Mouse (Mus musculus) heart, postnatal 4 days (tissue): ENCODE measurements at regions not wholly inside any gene's neighbourhood (a gene's known extent, or its start where the extent isn't known, plus 50 kb on each side); places are given as distances from the start of the nearest gene placed in this dataset.
A peak's percentile ranks its signal among the peaks of the same experiment; 100 is the strongest.

Experiments used
- DNase-seq: peaks from one replicate; pipeline ENCODE4 v3.0.0; 2021

DNA sequence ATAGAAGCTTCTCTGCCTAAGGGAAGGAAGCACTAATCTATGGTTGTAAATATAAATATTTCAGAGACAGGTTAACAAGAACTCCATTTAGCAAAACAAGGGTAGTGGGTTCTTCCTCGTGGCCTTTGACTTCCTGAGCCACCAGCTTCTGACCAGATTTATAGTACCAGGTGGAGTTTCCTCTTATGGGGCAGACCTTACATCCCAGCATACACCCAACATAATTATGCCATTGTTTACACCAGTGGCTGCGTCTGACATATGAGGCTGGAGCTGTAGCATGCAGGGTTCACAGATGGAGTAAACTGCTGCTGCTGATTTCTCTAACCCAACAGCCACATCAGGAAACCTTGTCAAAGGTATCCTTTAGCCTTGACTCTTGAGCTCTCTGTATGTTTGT is 75.5 kb downstream of the Trib2 start:
- DNase-seq: no peak

GRCm38 (mm10) chr12:15738989-15739388 is 77.7 kb downstream of the Trib2 start:
- DNase-seq: peak; percentile 32

- peak; percentile 51 for DNase-seq
These were observed 85.5 kb downstream of the Trib2 start for GRCm38 (mm10) chr12:15731261-15731660.

GRCm38 (mm10) chr12:15729696-15730095 is 87.0 kb downstream of the Trib2 start:
- DNase-seq: peak; percentile 40

GRCm38 (mm10) chr12:15723529-15723928 is 93.2 kb downstream of the Trib2 start:
- DNase-seq: no peak

DNA sequence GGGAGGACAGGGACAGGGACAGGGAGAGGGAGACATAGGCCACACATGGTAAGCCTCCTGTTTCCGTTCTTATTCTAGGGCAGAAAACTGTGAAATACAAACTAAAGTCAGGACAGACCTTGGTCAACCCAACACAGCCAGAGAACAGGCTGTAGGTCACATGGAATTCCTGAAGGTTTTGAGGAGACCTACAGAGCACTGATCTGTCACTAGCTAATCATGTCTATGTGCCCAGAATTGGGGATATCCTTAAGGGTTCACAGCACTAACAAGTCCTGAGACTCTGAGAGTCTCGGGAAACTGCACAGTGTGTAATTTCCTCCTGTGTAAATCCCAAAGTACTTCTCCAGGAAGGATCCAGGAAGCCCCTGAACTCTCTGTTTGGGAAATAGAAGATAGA is 94.6 kb downstream of the Trib2 start:
- no peak for DNase-seq

GRCm38 (mm10) chr12:15720171-15720570 is 96.6 kb downstream of the Trib2 start:
- DNase-seq: no peak

- peak; percentile 24 for DNase-seq
These were observed 97.9 kb downstream of the Trib2 start for GRCm38 (mm10) chr12:15718827-15719226.

DNA sequence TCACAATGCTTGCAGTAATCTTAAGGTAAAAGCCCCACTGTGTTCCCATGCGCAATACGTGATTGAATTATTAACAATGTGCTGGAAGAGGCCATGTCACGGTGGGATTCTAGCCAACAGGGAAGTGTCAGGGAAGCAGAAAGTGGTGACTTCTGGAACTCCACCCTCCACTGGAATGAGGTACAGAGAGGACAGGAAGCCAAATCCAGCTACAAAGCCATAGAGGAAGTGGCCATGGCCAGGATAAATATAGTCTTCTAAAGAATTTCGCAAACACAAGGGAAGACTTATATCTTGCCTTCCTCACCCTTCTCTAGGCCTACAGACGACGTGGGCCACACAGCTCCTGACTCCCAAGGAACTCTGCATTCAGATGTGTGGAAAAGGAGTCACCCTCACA is 98.7 kb downstream of the Trib2 start:
- DNase-seq: peak; percentile 68

DNA sequence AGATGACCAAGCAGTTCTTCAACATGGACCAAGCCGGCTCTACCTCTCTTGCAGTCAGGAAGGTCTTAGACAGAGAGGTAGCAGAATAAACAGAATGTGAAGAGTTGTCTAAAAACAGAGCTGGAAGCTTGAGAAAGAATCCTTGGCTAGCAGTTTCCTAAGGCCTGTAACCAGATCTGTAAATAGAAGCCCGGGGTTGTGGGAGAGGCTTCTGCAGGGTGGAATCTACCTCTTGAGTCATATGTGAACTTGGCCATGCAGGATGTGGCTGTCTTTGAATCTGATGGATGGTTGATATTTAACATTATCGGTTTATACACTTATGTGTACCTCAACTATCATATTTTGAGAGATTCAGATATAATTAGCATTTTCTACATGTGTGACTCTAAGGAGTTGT is 99.4 kb downstream of the Trib2 start:
- no peak for DNase-seq

GRCm38 (mm10) chr12:15713623-15714022 is 103.1 kb downstream of the Trib2 start:
- no peak for DNase-seq

DNA sequence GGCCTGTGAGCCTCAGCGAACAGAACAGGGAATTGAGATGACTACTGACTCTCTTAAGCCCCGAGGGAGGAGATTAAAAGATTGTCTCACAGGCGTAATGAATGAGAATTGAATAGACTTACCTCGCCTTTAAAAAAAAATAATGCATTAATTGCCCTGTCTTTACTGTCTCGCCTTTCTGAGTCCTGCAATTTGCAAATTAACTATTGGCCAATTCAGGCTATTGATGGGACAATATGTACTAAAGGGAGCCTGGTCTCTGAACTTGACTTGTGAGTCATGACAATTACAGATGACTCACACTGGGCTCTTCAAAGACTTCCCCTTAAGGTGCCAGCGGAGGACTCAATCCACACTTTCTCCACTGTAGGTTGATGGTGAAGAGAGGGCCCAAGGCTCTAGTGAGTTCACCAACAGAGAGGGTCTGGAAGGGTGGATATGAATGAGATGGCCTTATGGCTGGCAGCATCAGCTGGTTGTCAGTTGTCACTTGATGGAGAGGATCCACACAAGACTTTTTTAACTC is 109.1 kb downstream of the Trib2 start:
- DNase-seq: no peak

DNA sequence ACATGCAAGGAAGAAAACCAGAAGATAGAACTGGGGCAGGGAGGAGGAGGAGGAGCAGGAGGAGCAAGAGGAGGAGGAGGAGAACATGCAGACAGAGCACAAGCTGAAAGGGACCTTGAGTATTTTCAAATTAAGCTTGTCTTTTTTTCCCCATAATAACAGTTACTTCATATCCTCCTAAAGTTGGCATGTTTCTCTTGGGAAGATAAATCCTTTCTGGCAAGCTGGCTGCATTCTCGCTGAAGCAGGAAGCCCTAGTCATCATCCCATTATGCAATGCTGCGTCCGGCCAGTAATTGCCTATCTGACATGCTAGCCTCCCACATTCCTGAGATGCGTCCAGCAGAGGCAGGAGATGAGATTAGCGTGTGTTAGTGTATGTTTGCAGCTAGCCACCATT is 112.3 kb downstream of the Trib2 start:
- DNase-seq: peak; percentile 77

DNA sequence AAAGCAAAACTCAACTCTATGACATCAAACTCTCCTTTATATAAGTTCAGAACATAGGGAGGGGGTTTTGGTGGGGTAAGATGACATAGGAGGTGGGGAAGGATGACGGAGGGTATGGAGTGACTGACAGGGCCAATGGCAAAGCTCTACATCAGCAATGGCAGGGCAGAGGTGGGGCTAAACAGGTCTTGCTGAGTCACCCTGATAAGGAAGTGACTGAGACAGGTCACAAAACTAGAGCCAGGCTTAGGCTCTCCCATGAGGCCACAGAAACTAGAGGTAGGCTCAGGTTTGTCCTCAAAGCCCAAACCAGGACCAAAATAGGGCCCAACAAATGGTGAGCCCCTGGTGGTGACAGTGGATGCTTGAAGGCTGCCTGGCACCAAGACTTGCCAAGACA is 114.6 kb downstream of the Trib2 start:
- DNase-seq: no peak

DNA sequence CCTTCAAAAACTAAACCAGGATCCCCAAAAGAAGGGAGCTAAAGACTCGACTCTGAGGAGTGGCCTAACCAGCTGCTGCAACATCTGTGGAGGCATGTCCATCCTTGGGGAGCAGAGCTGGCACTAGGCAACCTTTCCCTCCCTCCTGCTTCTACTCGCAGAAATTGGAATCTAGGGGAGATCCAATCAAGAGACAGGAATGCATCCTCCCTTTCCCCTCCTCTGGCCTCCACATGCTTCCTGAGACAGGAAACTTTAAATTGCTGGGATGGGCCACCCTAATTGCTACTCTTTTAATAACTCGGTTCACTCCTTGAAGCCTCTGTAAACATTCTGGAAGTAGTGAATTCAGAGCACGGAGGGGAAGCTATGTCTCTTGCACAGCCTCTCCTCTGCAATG is 117.9 kb downstream of the Trib2 start:
- peak; percentile 33 for DNase-seq

DNA sequence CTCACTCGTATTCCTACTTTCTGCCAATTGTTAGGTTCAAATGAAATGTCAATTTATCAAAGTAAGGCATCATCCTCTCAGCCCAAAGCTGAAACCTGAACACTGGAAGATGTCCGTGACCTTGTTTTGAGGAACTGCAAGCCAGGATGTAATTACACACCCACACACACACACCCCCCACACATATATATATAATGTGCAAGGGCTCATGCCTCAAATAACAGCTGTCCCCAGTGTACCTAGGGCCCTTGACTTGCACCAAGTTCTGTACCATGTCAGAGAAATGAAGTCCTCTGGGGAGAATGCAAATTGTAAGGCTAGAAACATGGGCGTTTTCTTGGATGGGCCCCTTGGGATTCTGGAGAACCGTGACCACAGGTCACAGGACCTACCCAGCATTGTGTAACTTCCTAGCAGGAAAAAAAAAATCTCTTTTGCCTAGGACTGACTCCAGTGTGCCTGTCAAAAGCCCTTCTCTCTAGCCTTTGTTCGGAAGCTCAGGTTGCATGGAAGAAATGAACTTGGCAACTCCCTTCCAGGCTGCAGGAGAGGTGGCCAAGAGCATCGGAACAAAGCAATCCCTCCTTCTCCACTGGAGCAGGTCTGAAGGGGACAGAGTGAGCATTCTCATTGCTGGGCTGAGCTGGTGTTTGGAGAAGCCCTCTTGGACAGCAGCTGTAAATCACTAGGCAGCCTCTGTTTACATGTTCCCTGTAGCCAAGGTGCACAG is 118.5 kb downstream of the Trib2 start:
- DNase-seq: peak; percentile 18

GRCm38 (mm10) chr12:15688342-15688741 is 128.4 kb downstream of the Trib2 start:
- DNase-seq: no peak

GRCm38 (mm10) chr12:15684311-15684710 is 132.4 kb downstream of the Trib2 start:
- no peak for DNase-seq

DNA sequence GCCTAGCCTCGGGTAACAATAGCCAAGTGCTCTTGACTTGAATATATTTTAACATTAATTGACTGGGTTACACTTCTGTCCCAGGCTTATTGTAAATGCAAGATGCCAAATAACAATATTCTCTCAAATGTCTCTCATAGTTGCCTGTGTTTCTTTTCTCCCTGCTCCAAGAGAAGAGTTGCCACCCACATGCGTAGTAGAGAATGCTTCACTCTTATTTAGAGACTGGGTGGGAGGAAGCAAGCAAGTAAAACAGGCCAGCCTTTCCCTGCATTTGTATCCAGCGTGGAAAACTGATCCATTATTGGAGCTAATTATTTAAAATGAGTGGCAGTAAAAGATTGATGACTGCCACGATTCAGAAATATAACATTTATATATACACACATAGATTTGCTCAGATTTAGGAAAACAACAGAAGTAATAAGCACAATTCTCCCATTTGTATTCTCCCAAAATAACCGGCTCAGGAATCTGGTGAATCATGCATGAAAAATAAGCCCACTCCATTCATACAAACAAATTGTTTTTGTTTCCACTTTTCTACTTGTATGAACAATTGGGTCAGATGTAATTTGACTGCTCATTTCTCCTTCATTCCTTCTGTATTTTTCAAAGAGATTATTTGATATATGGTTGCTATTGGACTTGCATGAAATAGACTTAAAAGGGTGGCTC is 134.9 kb downstream of the Trib2 start:
- no peak for DNase-seq

- DNase-seq: no peak
These were observed 140.6 kb downstream of the Trib2 start for GRCm38 (mm10) chr12:15676127-15676526.

DNA sequence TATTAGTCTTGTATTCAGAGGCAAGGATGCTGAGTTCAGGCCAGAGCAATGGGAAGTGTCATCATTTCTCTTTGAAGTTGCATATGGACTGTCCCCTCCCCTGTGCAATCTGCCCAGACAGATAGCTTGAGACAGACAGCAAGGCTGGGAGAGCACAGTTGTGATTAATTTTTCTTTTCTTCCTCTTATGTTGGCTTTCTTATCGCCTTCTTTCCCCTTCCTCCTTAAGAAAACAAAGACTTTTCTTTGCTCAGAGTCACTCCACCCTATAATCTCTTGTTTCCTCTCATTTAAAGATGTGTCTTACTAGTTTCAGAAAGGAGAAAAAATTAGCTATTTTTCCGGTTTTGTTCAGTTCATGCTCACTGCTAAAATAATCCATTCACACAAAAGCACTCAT is 157.0 kb downstream of the Trib2 start:
- DNase-seq: no peak

DNA sequence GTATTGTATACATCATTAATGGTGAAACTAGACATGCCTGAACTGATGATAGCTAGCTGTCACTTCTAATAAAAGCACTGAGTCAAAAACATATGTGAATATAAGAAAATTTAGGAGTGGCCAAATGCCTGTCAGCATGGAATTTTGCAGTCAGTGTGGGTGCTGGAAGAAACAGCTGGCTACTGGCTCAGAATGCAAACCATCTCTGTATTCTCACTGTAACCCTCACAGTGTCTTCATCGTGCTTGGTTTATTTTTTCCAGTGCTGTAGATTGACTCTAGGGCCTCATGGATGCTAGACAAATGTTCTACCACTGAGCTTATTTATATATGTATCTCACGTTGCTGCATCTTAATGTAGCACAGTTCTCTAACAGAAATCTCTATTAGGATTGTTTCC is 157.4 kb downstream of the Trib2 start:
- DNase-seq: no peak

GRCm38 (mm10) chr12:15657748-15658251 is 158.9 kb downstream of the Trib2 start:
- DNase-seq: no peak

DNA sequence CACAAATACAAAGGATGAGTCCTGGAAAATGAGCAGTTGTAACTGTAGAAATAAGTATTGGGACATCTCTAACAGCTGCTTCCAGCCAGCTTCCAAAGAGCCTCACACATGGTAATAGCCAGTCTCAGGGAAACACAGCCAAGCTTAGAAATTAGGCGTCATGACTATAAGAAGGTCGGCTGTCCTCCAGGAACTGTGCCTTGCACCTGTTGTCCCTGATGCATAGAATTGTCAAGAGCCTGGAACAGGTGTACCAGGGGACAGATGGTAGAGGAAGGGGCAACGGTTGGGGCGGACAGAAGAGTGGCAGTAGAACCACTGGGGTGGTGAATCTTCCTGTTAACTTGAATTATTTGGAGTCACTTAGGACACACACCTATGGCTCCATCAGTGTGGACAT is 162.1 kb downstream of the Trib2 start:
- no peak for DNase-seq
